Mouse (Mus musculus) embryonic fibroblast, embryonic 13.5 days (primary cell): ENCODE measurements around the gene 2700097O09Rik. TPM values are rescaled to one million over a fixed set of nuclear protein-coding genes. Genes with fewer than 3 reads are reported as not detected.

ENCODE experiments used
- H3K27ac ChIP-seq: 2 replicates; pipeline ENCODE4 v1.5.1; 2012; ENCODE audit warnings: low read length, control low read depth, inconsistent platforms; ENCODE audit not compliant: insufficient read depth
- H3K4me1 ChIP-seq: 2 replicates; pipeline ENCODE4 v1.6.1; 2011; ENCODE audit warnings: low read length; ENCODE audit not compliant: control insufficient read depth, insufficient read depth
- H3K4me3 ChIP-seq: 2 replicates; pipeline ENCODE4 v1.5.1; 2011; ENCODE audit warnings: mild to moderate bottlenecking, control low read depth, low read length; ENCODE audit not compliant: insufficient read depth
- CTCF ChIP-seq: IDR thresholded peaks from 2 replicates; pipeline ENCODE4 v1.5.1; 2011; ENCODE audit warnings: mild to moderate bottlenecking, control low read depth, low read length, moderate library complexity, borderline replicate concordance; ENCODE audit not compliant: insufficient read depth
- POLR2A ChIP-seq: IDR thresholded peaks from 2 replicates; pipeline ENCODE4 v1.6.1; 2011; ENCODE audit warnings: low read depth, mild to moderate bottlenecking, control low read depth, low read length, moderate library complexity
- polyA plus RNA-seq: library from polyadenylated mRNA; stranded (reverse); fragments of >200 nt; gene quantifications from 2 replicates; pipeline ENCODE4 v1.2.4, GENCODE M21; 2011; ENCODE audit warnings: low read depth; ENCODE audit not compliant: missing spikeins, insufficient read length

The 2700097O09Rik gene
- polyA plus RNA-seq, 1 experiment: 12.3 TPM

GRCm38 (mm10) chr12:55049731-55050353 lies 30.1 kb downstream of the 2700097O09Rik start:
- Histone ChIP-seq H3K27ac (no peak overlapping the region), H3K4me3 (no peak overlapping the region), H3K4me1 (no peaks in the 10 kb centered on the region)
- no peak for TF ChIP-seq CTCF
- TF ChIP-seq POLR2A: no peak

GRCm38 (mm10) chr12:55041011-55041410 lies 38.9 kb downstream of the 2700097O09Rik start:
- no peak overlapping the region for H3K27ac ChIP-seq
- no peaks in the 10 kb centered on the region for H3K4me1 ChIP-seq
- no peak overlapping the region for H3K4me3 ChIP-seq
- TF ChIP-seq CTCF (no peak), POLR2A (no peak)

- H3K4me1 ChIP-seq: no peaks in the 10 kb centered on the region
- no peak overlapping the region for H3K27ac ChIP-seq
- no peak for TF ChIP-seq POLR2A
- no peak for TF ChIP-seq CTCF
- no peak overlapping the region for H3K4me3 ChIP-seq
These were observed 52.8 kb downstream of the 2700097O09Rik start for GRCm38 (mm10) chr12:55027088-55027487.

GRCm38 (mm10) chr12:55023284-55023683 lies 56.6 kb downstream of the 2700097O09Rik start:
- Histone ChIP-seq H3K4me1 (no peaks in the 10 kb centered on the region), H3K4me3 (no peak overlapping the region), H3K27ac (no peak overlapping the region)
- TF ChIP-seq CTCF: no peak
- TF ChIP-seq POLR2A: no peak

- Histone ChIP-seq H3K27ac (no peak overlapping the region), H3K4me1 (peaks cover 4% of the 10 kb centered on the region; the same call in 1 of the 2 replicates), H3K4me3 (no peak overlapping the region)
- no peak for TF ChIP-seq POLR2A
These were observed 60.5 kb downstream of the 2700097O09Rik start for GRCm38 (mm10) chr12:55019421-55019877.

GRCm38 (mm10) chr12:55017119-55017721 lies 62.7 kb downstream of the 2700097O09Rik start:
- Histone ChIP-seq H3K27ac (no peak overlapping the region), H3K4me1 (peaks cover 4% of the 10 kb centered on the region; the same call in 1 of the 2 replicates), H3K4me3 (no peak overlapping the region)
- TF ChIP-seq POLR2A (no peak), CTCF (no peak)

- Histone ChIP-seq H3K4me3 (no peak overlapping the region), H3K4me1 (peaks cover 4% of the 10 kb centered on the region; the same call in 1 of the 2 replicates), H3K27ac (no peak overlapping the region)
- TF ChIP-seq POLR2A (no peak), CTCF (no peak)
These were observed 63.4 kb downstream of the 2700097O09Rik start for GRCm38 (mm10) chr12:55016339-55017118.

GRCm38 (mm10) chr12:55015428-55015827 lies 64.5 kb downstream of the 2700097O09Rik start:
- Histone ChIP-seq H3K27ac (no peak overlapping the region), H3K4me1 (peaks cover 4% of the 10 kb centered on the region; the same call in 1 of the 2 replicates), H3K4me3 (no peak overlapping the region)
- TF ChIP-seq POLR2A (no peak), CTCF (no peak)

GRCm38 (mm10) chr12:55013626-55014398 lies 66.1 kb downstream of the 2700097O09Rik start, which contains the start of gene Baz1a:
Gene Baz1a, minus strand, starts transcription at chr12:55014348.
- TF ChIP-seq CTCF (no peak), POLR2A (no peak)
- H3K4me3 ChIP-seq: no peak within 1 kb of the TSS
- H3K4me1 ChIP-seq: peaks cover 4% of the 10 kb centered on the region; the same call in 1 of the 2 replicates
- H3K27ac ChIP-seq: no peak within 1 kb of the TSS
